Mouse (Mus musculus): ENCODE measurements around the gene Helz.

Helz gene

DNA sequence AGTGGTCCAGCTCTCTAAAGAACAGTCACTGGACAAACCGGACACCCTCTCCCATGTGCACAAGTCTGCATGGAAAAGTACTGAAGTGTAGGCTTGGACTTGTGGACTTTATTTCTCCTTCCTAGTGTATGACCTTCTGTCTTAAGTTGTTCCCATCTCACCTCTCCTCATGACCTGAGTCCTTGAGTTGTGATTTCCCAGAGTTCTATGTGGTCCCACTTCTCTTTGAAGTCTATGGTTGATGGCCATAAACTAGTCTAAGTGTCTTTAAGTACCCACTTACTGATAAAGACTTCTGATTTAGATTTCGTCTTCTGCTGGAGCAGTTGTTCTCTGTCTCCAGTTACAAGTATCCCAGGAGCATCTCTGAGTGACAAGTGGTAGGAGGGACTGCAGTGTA, 119.8 kb downstream of the Helz start:
- in situ Hi-C loops (cut with MboI; ENCODE audit: unreplicated experiment in 2 of 2), result no loop called here

DNA sequence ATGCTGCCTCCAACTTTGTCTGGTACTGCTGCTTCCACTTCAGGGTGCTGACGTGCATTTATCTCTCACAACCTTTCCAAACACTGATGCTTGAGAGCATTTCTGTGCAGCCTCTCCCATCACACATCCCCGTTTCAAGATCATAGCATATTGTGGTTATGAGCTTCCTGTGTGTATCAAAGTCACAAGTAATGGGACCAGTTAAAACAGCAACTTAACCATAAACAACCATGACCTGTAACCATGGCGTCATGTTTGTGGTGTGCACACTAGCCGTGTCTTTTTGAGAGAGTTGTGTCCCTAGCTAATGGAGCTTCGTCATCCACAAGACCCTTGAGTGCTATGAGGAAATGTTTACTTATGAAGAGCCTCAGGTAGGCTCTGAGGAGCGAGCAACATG, 120.5 kb downstream of the Helz start:
- in situ Hi-C loops (cut with MboI; ENCODE audit: unreplicated experiment in 2 of 2), result no loop called here

GRCm38 (mm10) chr11:107668977-107669376, 121.2 kb downstream of the Helz start:
- in situ Hi-C loops (cut with MboI; ENCODE audit: unreplicated experiment in 2 of 2), result no loop called here

GRCm38 (mm10) chr11:107674006-107674405, 126.3 kb downstream of the Helz start:
- in situ Hi-C loops (cut with MboI; ENCODE audit: unreplicated experiment in 2 of 2), result no loop called here

- in situ Hi-C loops (cut with MboI; ENCODE audit: unreplicated experiment in 2 of 2), result no loop called here
These were observed 126.9 kb downstream of the Helz start for GRCm38 (mm10) chr11:107674601-107675000.

- in situ Hi-C loops (cut with MboI; ENCODE audit: unreplicated experiment in 2 of 2), result no loop called here
These were observed 127.5 kb downstream of the Helz start for GRCm38 (mm10) chr11:107675246-107675645.

GRCm38 (mm10) chr11:107676207-107676940, 128.6 kb downstream of the Helz start:
- in situ Hi-C loops (cut with MboI; ENCODE audit: unreplicated experiment in 2 of 2), result no loop called here

DNA sequence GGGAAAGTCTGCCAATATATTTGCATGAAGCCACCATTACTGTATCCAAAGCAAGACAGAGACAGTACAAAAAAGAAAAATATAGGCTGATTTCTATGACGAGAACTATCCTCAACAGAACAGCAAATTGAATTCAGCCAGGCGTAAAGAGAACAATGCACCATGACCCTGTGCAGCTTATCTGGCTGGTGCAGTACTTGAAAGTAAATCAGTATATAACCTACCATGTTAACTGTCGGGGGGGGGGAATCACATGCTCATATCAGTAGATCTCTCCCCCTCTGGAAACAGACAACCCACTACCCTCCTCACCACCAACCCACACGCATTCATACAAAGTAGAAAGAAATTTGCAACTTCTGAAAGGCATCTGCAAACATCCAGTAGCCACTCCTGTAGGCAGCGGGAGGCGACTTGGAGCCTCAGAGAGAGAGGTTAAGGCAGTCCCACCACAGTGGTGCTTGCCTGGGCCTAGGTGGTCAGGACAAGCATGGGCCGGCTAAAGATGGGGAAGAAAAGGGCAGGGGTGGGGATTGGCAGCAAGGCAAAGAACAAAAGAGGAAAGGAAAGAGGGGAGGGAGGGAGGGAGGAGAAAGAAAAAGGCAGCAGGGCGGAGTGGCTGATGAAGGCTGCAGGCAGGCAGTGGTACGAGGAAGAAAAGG, 135.1 kb downstream of the Helz start:
- in situ Hi-C loops (cut with MboI; ENCODE audit: unreplicated experiment in 2 of 2), result no loop called here

- in situ Hi-C loops (cut with MboI; ENCODE audit: unreplicated experiment in 2 of 2), result no loop called here
These were observed 136.1 kb downstream of the Helz start for GRCm38 (mm10) chr11:107683544-107684465.

GRCm38 (mm10) chr11:107686290-107686689, 138.6 kb downstream of the Helz start:
- in situ Hi-C loops (cut with MboI; ENCODE audit: unreplicated experiment in 2 of 2), result no loop called here

- in situ Hi-C loops (cut with MboI; ENCODE audit: unreplicated experiment in 2 of 2), result no loop called here
These were observed 140.8 kb downstream of the Helz start for GRCm38 (mm10) chr11:107688480-107688879.

- in situ Hi-C loops (cut with MboI; ENCODE audit: unreplicated experiment in 2 of 2), result no loop called here
These were observed 143.8 kb downstream of the Helz start for GRCm38 (mm10) chr11:107691569-107691968.

- in situ Hi-C loops (cut with MboI; ENCODE audit: unreplicated experiment in 2 of 2), result no loop called here
These were observed 145.6 kb downstream of the Helz start for GRCm38 (mm10) chr11:107693338-107693737.

- in situ Hi-C loops (cut with MboI; ENCODE audit: unreplicated experiment in 2 of 2), result no loop called here
These were observed 152.2 kb downstream of the Helz start for GRCm38 (mm10) chr11:107699967-107700366.

GRCm38 (mm10) chr11:107703272-107704134, 155.8 kb downstream of the Helz start:
- in situ Hi-C loops (cut with MboI; ENCODE audit: unreplicated experiment in 2 of 2), result no loop called here

GRCm38 (mm10) chr11:107705060-107705459, 157.3 kb downstream of the Helz start:
- in situ Hi-C loops (cut with MboI; ENCODE audit: unreplicated experiment in 2 of 2), result no loop called here

DNA sequence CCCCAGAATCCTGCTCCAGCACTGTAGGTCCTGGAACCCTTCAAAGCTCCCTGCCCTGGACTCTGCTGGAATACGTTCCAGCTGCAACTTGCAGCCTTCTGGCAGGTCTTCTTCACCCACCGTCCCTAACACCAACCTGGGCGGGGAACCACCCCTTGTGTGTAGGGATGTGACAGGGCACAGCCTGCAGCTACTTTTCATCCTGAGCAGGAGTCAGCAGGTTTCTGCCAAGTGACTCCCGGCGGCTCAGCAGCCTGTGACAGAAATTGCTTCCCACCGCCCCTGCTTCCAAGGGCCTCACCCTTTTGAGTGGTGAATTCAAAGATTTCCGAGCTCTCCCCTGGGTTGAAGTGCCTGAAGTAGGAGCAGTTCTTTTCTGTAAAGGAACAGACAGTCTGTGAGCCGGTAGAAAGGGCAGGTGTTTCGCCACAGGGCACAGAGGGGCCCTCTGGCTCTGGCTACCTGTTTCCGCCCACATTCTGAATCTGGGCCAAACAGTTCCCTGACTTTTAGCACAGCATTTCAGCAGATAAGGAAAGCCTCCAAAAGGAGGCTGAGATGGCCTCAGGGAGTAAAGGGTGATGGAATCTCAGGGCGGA, 157.8 kb downstream of the Helz start:
- in situ Hi-C loops (cut with MboI; ENCODE audit: unreplicated experiment in 2 of 2), result no loop called here

DNA sequence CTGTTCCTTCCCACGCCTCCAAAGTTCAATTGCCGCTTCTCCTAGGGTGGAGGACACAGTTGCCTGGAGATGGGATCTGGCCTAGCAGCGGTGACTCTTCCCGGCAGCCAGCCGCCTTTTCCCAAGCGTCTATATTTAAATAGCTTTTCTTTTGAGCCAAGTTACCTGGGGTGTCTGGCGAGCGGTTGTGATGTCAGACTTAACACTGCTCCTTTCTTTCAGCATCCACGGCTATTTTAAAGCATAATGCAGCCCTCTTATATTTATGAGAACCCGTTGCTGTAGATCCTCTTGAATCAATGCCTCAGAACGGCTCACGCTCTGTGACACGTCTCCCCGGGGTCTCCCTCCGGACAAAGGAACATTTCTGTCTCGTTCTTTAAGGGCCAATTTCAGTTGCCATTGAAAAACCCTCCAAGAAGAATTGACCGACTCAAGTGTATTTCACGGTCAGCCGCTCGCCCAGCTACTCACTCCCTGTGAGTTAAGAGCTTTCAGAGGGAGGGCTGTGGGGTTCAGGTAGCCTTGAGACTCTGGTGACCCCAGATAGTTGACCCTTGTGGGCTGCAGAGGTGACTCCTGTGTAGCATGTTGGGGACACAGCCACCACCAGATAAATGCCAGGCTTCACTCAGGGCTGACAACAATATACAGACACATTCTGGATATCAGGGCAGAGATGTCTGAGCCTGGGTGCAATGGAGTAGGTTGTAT, 160.3 kb downstream of the Helz start:
- in situ Hi-C loops (cut with MboI; ENCODE audit: unreplicated experiment in 2 of 2), result no loop called here

- in situ Hi-C loops (cut with MboI; ENCODE audit: unreplicated experiment in 2 of 2), result no loop called here
These were observed 162.6 kb downstream of the Helz start for GRCm38 (mm10) chr11:107710379-107710778.
